8 mouse cellular contexts compared by ENCODE assay signal in genomic region chr4:108032352-108032849, GRCm38 (mm10).
DNase-seq lines count a peak whose midpoint lies in the region; ATAC-seq and TF ChIP-seq lines count a peak whose summit lies in the region.

No protein-coding gene starts in this region.

- H3K9ac ChIP-seq in ES-Bruce4 (ENCODE audit: low read depth, poor library complexity, severe bottlenecking), result peak overlapping the region; percentile 67
- no peak overlapping the region for H3K9ac ChIP-seq in liver, embryonic 11.5 days (ENCODE audit: low read depth, low read length)

- DNase-seq in Muller cell, postnatal 12 days (ENCODE audit: inconsistent ontology term), result peak; percentile 17
- peak; percentile 75 for DNase-seq in gonadal fat pad, adult 2 months (ENCODE audit: low read depth)
- DNase-seq in liver, embryonic 11.5 days (ENCODE audit: low spot score), result no peak
- DNase-seq in urinary bladder, postnatal 4 days (ENCODE audit: low spot score in 2 of 2), result no peak
- DNase-seq in urinary bladder, postnatal 14 days (ENCODE audit: low spot score), result no peak
- no peak for DNase-seq in left cerebral cortex, postnatal 4 days

- no peaks in the 10 kb centered on the region for H3K4me1 ChIP-seq in ES-Bruce4 (ENCODE audit: control insufficient read depth, insufficient read depth, low read length)
- H3K4me1 ChIP-seq in liver, embryonic 11.5 days (replicated peaks; ENCODE audit: control insufficient read depth, insufficient read depth, low read length), result peaks cover 9% of the 10 kb centered on the region

- intact Hi-C loops in left cerebral cortex, postnatal 4 days (cut with DNase I), result no loop called here

- no peak for TF ChIP-seq EP300 in ES-Bruce4 (IDR thresholded peaks at IDR 0.05; ENCODE audit: insufficient read depth, low read depth, low read length)

- TF ChIP-seq POLR2A in ES-Bruce4 (IDR thresholded peaks at IDR 0.05; ENCODE audit: insufficient read depth, low read length), result no peak

- WGBS in liver, embryonic 11.5 days, result 44% methylated on average over 11 of the region's 11 CpGs

- peak overlapping the region; percentile 36 for H3K4me3 ChIP-seq in ES-Bruce4 (ENCODE audit: low read depth, low read length)
- peak overlapping the region; percentile 56; the same call in 1 of the 2 replicates for H3K4me3 ChIP-seq in liver, embryonic 11.5 days (ENCODE audit: low read depth, low read length)

- H3K27me3 ChIP-seq in ES-Bruce4 (ENCODE audit: control insufficient read depth, insufficient read depth, low read length, poor library complexity, severe bottlenecking), result peaks cover 7% of the 10 kb centered on the region
- peaks cover 51% of the 10 kb centered on the region for H3K27me3 ChIP-seq in liver, embryonic 11.5 days (replicated peaks; ENCODE audit: control insufficient read depth, insufficient read depth, low read length)

- no peak for ATAC-seq in liver, embryonic 11.5 days (replicated peaks; ENCODE audit: low FRiP score)
- no peak for ATAC-seq in activated CD4-positive, CD25-positive, alpha-beta regulatory T cell, adult 4 months

- peak overlapping the region; percentile 88 for H3K4me2 ChIP-seq in liver, embryonic 11.5 days

- H3K27ac ChIP-seq in ES-Bruce4 (ENCODE audit: insufficient read depth, low read length), result no peak overlapping the region
- H3K27ac ChIP-seq in liver, embryonic 11.5 days (ENCODE audit: low read depth, low read length), result no peak overlapping the region

- no peaks in the 10 kb centered on the region for H3K9me3 ChIP-seq in ES-Bruce4 (replicated peaks; ENCODE audit: control insufficient read depth, insufficient read depth, low read length, poor library complexity, severe bottlenecking)
- no peaks in the 10 kb centered on the region for H3K9me3 ChIP-seq in liver, embryonic 11.5 days (ENCODE audit: control insufficient read depth, low read length)

- TF ChIP-seq CTCF in ES-Bruce4 (IDR thresholded peaks at IDR 0.05; ENCODE audit: low read depth, low read length), result no peak

- no peaks in the 10 kb centered on the region for H3K36me3 ChIP-seq in ES-Bruce4 (ENCODE audit: control insufficient read depth, insufficient read depth, low read length, poor library complexity, severe bottlenecking)
- no peaks in the 10 kb centered on the region for H3K36me3 ChIP-seq in liver, embryonic 11.5 days (ENCODE audit: control insufficient read depth, insufficient read depth, low read length)

Comparison
In these comparisons a context has a peak if more than half of its experiments do, and no peak if none do; other contexts are left out.
1. DNase-seq: peak in Muller cell, postnatal 12 days (single experiment) and gonadal fat pad, adult 2 months (single experiment); none in liver, embryonic 11.5 days (single experiment), urinary bladder, postnatal 4 days (0 of 2), urinary bladder, postnatal 14 days (single experiment) and left cerebral cortex, postnatal 4 days (single experiment).